Mouse (Mus musculus) neural tube, embryonic 11.5 days (tissue): ENCODE data around the gene Tnnc2. TPM values are rescaled to one million over a fixed set of nuclear protein-coding genes. Genes with fewer than 3 reads are reported as not detected.
A peak's percentile ranks its signal among the peaks of the same experiment; 100 is the strongest.

Experiments
- ATAC-seq: fragments of 200-750 bp; cut with Nextera tagmentation; 2 replicates; pipeline ENCODE4 v1.8.0; 2017; ENCODE audit warnings: moderate number of reproducible peaks, mild to moderate bottlenecking, moderate TSS enrichment, moderate library complexity; ENCODE audit not compliant: insufficient read depth, low FRiP score, low TSS enrichment
- DNase-seq: peaks from one replicate; pipeline ENCODE4 v3.0.0-alpha.2; 2015; ENCODE audit warnings: low spot score
- H3K27ac ChIP-seq: fragments of 300-500 bp; sonication (generic); 2 replicates; pipeline ENCODE4 v1.5.1; 2014; ENCODE audit warnings: low read depth, mild to moderate bottlenecking, low read length
- H3K27me3 ChIP-seq: fragments of 300-500 bp; sonication (generic); 2 replicates; pipeline ENCODE4 v1.6.1; 2014; ENCODE audit warnings: mild to moderate bottlenecking, low read length, mixed read lengths; ENCODE audit not compliant: control insufficient read depth, insufficient read depth
- H3K36me3 ChIP-seq: fragments of 300-500 bp; sonication (generic); 2 replicates; pipeline ENCODE4 v1.6.1; 2014; ENCODE audit warnings: mild to moderate bottlenecking, low read length, moderate library complexity, mixed read lengths; ENCODE audit not compliant: control insufficient read depth, insufficient read depth
- H3K4me1 ChIP-seq: fragments of 300-500 bp; sonication (generic); 2 replicates; pipeline ENCODE4 v1.6.1; 2014; ENCODE audit warnings: low read length, mixed read lengths; ENCODE audit not compliant: control insufficient read depth, insufficient read depth
- H3K4me2 ChIP-seq: fragments of 300-500 bp; sonication (generic); 2 replicates; pipeline ENCODE4 v1.6.1; 2014; ENCODE audit warnings: low read depth, mild to moderate bottlenecking, moderate library complexity
- H3K4me3 ChIP-seq: fragments of 300-500 bp; sonication (generic); 2 replicates; pipeline ENCODE4 v1.5.1; 2014; ENCODE audit warnings: low read depth, low read length
- H3K9ac ChIP-seq: fragments of 300-500 bp; sonication (generic); 2 replicates; pipeline ENCODE4 v1.6.1; 2014; ENCODE audit warnings: mild to moderate bottlenecking, low read length
- H3K9me3 ChIP-seq: fragments of 300-500 bp; sonication (generic); 2 replicates; pipeline ENCODE4 v1.6.1; 2016; ENCODE audit warnings: low read length; ENCODE audit not compliant: control insufficient read depth
- WGBS: fragments of 180-500 bp; shearing (Covaris S2); extraction: QIAGEN DNeasy Blood & Tissue Kit; methylation state at CpG from one replicate; pipeline ENCODE4 v1.1.7; 2014; 5-methylcytosine and 5-hydroxymethylcytosine counted together
- polyA plus RNA-seq: library from polyadenylated mRNA; unstranded; fragments of >200 nt; fragmentation: Nextera tagmentation; extraction: Ambion mirVana; gene quantifications from 2 replicates; pipeline ENCODE4 v1.2.1, GENCODE M21; 2014

Tnnc2 gene
- polyA plus RNA-seq, 1 experiment from 2014 or later, result 43.2 TPM

- DNase-seq, result no peak
- no peak for ATAC-seq
- H3K36me3 ChIP-seq, result peaks cover 5% of the 10 kb centered on the region; the same call in 1 of the 2 replicates
- no peak overlapping the region for H3K9ac ChIP-seq
- H3K27me3 ChIP-seq, result no peaks in the 10 kb centered on the region
- H3K9me3 ChIP-seq, result no peaks in the 10 kb centered on the region
- no peak overlapping the region for H3K4me3 ChIP-seq
- H3K27ac ChIP-seq, result no peak overlapping the region
- H3K4me2 ChIP-seq, result no peak overlapping the region
- 79% methylated on average over 14 of the region's 14 CpGs for WGBS
- H3K4me1 ChIP-seq, result peaks cover 18% of the 10 kb centered on the region
Measured at GRCm38 (mm10) chr2:164773229-164773988, 6.4 kb downstream of the Tnnc2 start.

- Histone ChIP-seq H3K27ac (no peak overlapping the region), H3K4me3 (peak overlapping the region; percentile 97), H3K27me3 (no peaks in the 10 kb centered on the region), H3K9ac (peak overlapping the region; percentile 89; the same call in 1 of the 2 replicates), H3K9me3 (no peaks in the 10 kb centered on the region), H3K4me2 (peak overlapping the region; percentile 86), H3K4me1 (peaks cover 18% of the 10 kb centered on the region), H3K36me3 (peaks cover 8% of the 10 kb centered on the region)
- no peak for DNase-seq
- WGBS, result 89% methylated on average over 8 of the region's 8 CpGs
- ATAC-seq, result no peak
Measured at GRCm38 (mm10) chr2:164771123-164771522, 8.6 kb downstream of the Tnnc2 start.

- H3K4me1 ChIP-seq, result peaks cover 18% of the 10 kb centered on the region
- 4% methylated on average over 15 of the region's 15 CpGs for WGBS
- peak overlapping the region; percentile 60; the same call in 1 of the 2 replicates for H3K27ac ChIP-seq
Measured at GRCm38 (mm10) chr2:164770279-164770678, 9.5 kb downstream of the Tnnc2 start.

DNA sequence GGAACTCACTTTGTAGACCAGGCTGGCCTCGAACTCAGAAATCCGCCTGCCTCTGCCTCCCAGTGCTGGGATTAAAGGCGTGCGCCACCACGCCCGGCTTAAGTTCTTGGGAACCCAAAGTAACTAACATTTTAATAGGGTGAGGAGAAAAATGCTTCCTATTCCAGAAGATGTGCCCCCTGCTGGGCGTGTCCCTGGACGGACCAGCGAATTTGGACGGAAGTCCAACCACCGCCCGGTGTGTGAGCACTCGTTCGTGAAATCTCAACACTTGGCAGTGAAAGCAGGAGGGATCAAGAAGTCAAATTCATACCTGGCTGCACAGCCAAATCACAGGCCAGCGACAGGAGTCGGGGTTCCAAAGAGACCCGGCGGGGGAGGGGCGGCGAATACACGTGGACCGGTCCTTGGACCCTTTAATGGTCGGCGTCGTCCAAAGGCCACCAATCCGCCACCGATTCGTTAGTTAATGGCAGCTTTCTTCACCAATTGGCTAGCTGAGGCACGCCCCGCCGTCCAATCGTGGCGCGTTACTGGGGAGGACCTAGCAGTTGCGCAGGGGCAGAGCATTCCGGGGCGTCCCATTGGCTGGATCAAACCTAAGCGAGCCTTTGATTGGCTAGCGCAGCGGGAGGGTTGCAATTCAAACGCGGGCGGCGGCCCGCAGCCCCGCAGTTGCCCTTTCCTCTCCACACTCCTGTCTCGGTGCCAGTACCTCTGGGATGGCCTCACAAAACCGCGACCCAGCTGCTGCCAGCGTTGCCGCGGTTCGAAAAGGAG, 10.3 kb downstream of the Tnnc2 start, which contains the start of gene Ube2c:
Gene Ube2c, plus strand, starts transcription at position 641 of the 780 bp plus-strand sequence.
- H3K4me3 ChIP-seq, result peak within 1 kb of the TSS; percentile 97
- H3K9me3 ChIP-seq, result no peaks in the 10 kb centered on the region
- 2% methylated on average over 53 of the region's 53 CpGs for WGBS
- H3K4me2 ChIP-seq, result peak within 1 kb of the TSS; percentile 86
- ATAC-seq, result peak; percentile 99
- H3K4me1 ChIP-seq, result peaks cover 18% of the 10 kb centered on the region
- peak; percentile 99 for DNase-seq
- peak within 1 kb of the TSS; percentile 60; the same call in 1 of the 2 replicates for H3K27ac ChIP-seq
- peaks cover 10% of the 10 kb centered on the region for H3K36me3 ChIP-seq
- peak within 1 kb of the TSS; percentile 89 for H3K9ac ChIP-seq
- no peaks in the 10 kb centered on the region for H3K27me3 ChIP-seq

More at GRCm38 (mm10) chr2:164770279-164770678, 9.5 kb downstream of the Tnnc2 start:
- peak overlapping the region; percentile 86 for H3K4me2 ChIP-seq
- ATAC-seq (no peak), DNase-seq (no peak)
- peaks cover 8% of the 10 kb centered on the region for H3K36me3 ChIP-seq
- peak overlapping the region; percentile 89 for H3K9ac ChIP-seq
- H3K4me3 ChIP-seq, result peak overlapping the region; percentile 97
- H3K27me3 ChIP-seq, result no peaks in the 10 kb centered on the region
- no peaks in the 10 kb centered on the region for H3K9me3 ChIP-seq

DNA sequence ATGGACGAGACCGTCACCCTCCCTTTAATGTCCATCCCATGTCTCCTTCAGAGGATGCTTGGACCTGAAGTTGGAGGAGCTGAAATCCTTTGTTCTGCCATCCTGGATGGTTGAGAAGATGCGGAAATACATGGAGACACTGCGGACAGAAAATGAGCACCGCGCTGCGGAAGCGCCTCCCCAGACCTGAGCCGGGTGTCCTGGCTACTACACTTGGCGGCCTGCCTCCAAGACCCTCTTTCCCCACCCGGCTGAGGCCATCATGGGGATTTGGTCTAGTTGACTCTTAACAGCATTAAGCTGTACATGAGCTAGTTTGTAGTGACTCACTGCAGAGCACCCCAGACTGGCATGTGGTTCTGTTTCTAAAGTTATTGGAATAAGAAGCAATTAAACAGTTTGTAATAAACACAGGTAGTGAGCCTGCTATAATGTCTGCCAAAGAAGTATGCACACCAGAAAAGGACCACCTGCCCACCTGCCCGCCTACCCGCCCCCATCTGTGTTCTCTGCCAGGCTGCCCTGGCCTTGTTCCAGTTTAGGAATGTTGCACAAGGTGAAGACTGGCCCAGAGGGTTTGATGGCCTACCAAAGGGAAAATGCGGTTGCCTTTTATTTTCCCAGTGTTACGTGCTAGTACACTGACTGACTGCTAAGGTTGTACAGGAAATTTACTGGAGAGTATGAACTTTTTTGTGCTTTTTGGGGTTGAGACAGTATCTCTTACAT, 11.8 kb downstream of the Tnnc2 start:
- H3K27me3 ChIP-seq, result no peaks in the 10 kb centered on the region
- no peak overlapping the region for H3K4me3 ChIP-seq
- peaks cover 10% of the 10 kb centered on the region for H3K36me3 ChIP-seq
- 94% methylated on average over 15 of the region's 15 CpGs for WGBS
- H3K9me3 ChIP-seq, result no peaks in the 10 kb centered on the region
- H3K9ac ChIP-seq, result no peak overlapping the region
- no peak for DNase-seq
- H3K27ac ChIP-seq, result no peak overlapping the region
- H3K4me1 ChIP-seq, result peaks cover 18% of the 10 kb centered on the region
- ATAC-seq, result no peak
- H3K4me2 ChIP-seq, result no peak overlapping the region

- H3K4me3 ChIP-seq, result no peak overlapping the region
- no peak for ATAC-seq
- H3K36me3 ChIP-seq, result peaks cover 8% of the 10 kb centered on the region
- H3K4me2 ChIP-seq, result no peak overlapping the region
- H3K27me3 ChIP-seq, result no peaks in the 10 kb centered on the region
- H3K9me3 ChIP-seq, result no peaks in the 10 kb centered on the region
- H3K4me1 ChIP-seq, result peaks cover 6% of the 10 kb centered on the region
- no peak overlapping the region for H3K9ac ChIP-seq
- DNase-seq, result no peak
- WGBS, result 87% methylated on average over 3 of the region's 3 CpGs
- no peak overlapping the region for H3K27ac ChIP-seq
Measured at GRCm38 (mm10) chr2:164765841-164766240, 13.9 kb downstream of the Tnnc2 start.

DNA sequence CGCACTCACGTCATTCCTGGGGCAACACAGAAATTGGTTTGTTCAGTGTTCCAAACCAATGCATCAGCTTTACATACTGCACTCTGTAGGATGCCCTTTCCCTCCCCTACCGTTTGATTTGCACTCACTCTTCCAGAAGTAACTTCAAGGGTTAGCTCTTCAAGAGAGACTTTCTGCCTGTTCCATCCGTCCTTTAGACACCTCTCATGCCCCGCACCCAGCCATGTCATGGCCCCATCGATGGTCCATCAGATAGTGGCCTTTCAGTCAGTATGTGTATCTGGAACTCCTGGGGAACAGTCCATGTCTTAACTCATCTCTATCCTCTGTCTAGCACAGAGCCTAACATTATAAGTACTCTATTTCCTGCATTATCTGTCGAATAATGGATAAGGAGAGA, 17.2 kb downstream of the Tnnc2 start:
- H3K4me3 ChIP-seq, result no peak overlapping the region
- H3K9me3 ChIP-seq, result no peaks in the 10 kb centered on the region
- no peak overlapping the region for H3K27ac ChIP-seq
- WGBS, result 91% methylated on average over 7 of the region's 7 CpGs
- H3K36me3 ChIP-seq, result peaks cover 11% of the 10 kb centered on the region
- no peaks in the 10 kb centered on the region for H3K4me1 ChIP-seq
- ATAC-seq (no peak), DNase-seq (no peak)
- H3K27me3 ChIP-seq, result no peaks in the 10 kb centered on the region
- H3K4me2 ChIP-seq, result no peak overlapping the region
- H3K9ac ChIP-seq, result no peak overlapping the region

DNA sequence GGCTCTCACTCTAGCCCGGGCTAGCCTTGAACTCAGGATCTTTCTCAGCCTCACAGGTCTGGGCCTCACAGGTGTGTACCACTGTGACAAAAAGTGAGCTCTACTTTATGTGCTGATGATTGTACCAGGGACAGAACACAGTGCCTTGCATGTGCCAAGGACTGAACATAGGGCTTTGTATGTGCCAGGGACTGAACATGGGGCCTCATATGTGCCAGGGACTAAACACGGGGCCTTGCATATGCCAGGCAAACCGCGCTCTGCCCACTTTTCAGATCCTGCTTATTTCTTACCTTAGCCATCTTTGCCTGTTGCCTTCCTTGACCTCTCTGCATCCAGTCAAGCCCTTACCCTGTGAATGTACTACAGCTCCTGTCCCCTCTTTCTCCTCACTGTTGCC, 17.8 kb downstream of the Tnnc2 start:
- H3K27me3 ChIP-seq, result no peaks in the 10 kb centered on the region
- 98% methylated on average over 4 of the region's 4 CpGs for WGBS
- no peaks in the 10 kb centered on the region for H3K9me3 ChIP-seq
- peaks cover 11% of the 10 kb centered on the region for H3K36me3 ChIP-seq
- no peak overlapping the region for H3K4me2 ChIP-seq
- no peak overlapping the region for H3K4me3 ChIP-seq
- no peak overlapping the region for H3K27ac ChIP-seq
- H3K4me1 ChIP-seq, result no peaks in the 10 kb centered on the region
- ATAC-seq (no peak), DNase-seq (no peak)
- no peak overlapping the region for H3K9ac ChIP-seq
